Mouse (Mus musculus) bone marrow, adult 2 months (tissue): Measurements from ENCODE around the gene Insl6.

ENCODE experiments used
- CTCF ChIP-seq: fragments of 200-500 bp; IDR thresholded peaks from 2 replicates; pipeline ENCODE4 v1.5.1; 2011; ENCODE audit warnings: low read length, control low read depth; ENCODE audit not compliant: control insufficient read depth, insufficient read depth
- POLR2A ChIP-seq: fragments of 200-500 bp; IDR thresholded peaks from 2 replicates; pipeline ENCODE4 v1.6.1; 2011; ENCODE audit warnings: low read depth, mild to moderate bottlenecking, control low read depth, low read length, borderline replicate concordance; ENCODE audit not compliant: control insufficient read depth

GRCm38 (mm10) chr19:29302119-29302518 lies 23.0 kb downstream of the Insl6 start:
- TF ChIP-seq CTCF (no peak), POLR2A (no peak)
